Mouse (Mus musculus): ENCODE measurements around the gene Ndufb3. TPM values are rescaled to one million over a fixed set of nuclear protein-coding genes. Genes with fewer than 3 reads are reported as not detected.
"Not testable (repeated sequence)": the region's sequence is repeated elsewhere in the genome, so short reads cannot be mapped to it uniquely, and the experiment has no call there.

Gene Ndufb3
- 82.6 and 93.1 TPM in 2 replicates for polyA plus RNA-seq (2011; ENCODE audit: insufficient read depth, insufficient read length, low replicate concordance, missing spikeins)

- under 1% methylated on average over 41 of the region's 41 CpGs for WGBS
- peaks cover 2% of the 10 kb centered on the region; the same call in 1 of the 2 replicates for H3K4me1 ChIP-seq (ENCODE audit: control insufficient read depth, insufficient read depth, low read length)
- TF ChIP-seq CTCF (IDR thresholded peaks at IDR 0.05; ENCODE audit: control insufficient read depth, insufficient read depth, low read length) (no peak), POLR2A (IDR thresholded peaks at IDR 0.05; ENCODE audit: borderline replicate concordance, control insufficient read depth, low read depth, low read length) (0 out of 2 replicates have a peak, but pooled peaks have one; percentile 39)
- peak within 1 kb of the TSS; percentile 80 for H3K4me3 ChIP-seq (replicated peaks; ENCODE audit: control insufficient read depth, low read depth, low read length)
- peak within 1 kb of the TSS; percentile 9; the same call in 1 of the 2 replicates for H3K27ac ChIP-seq (ENCODE audit: control insufficient read depth, insufficient read depth, low read depth, low read length, poor library complexity)
These were observed at the start of gene Ndufb3, which contains the start of gene Fam126b for GRCm38 (mm10) chr1:58586171-58586997. TSS of gene Ndufb3 (plus strand) at chr1:58586384. TSS of gene Fam126b (minus strand) at chr1:58586323.

GRCm38 (mm10) chr1:58541386-58541785, 44.8 kb upstream of the Ndufb3 start:
- TF ChIP-seq CTCF (IDR thresholded peaks at IDR 0.05; ENCODE audit: control insufficient read depth, insufficient read depth, low read length) (no peak), POLR2A (IDR thresholded peaks at IDR 0.05; ENCODE audit: borderline replicate concordance, control insufficient read depth, low read depth, low read length) (no peak)
- 56% methylated on average over 1 of the region's 1 CpGs for WGBS

GRCm38 (mm10) chr1:58560370-58560769, 25.8 kb upstream of the Ndufb3 start:
- H3K4me3 ChIP-seq (replicated peaks; ENCODE audit: control insufficient read depth, low read depth, low read length); H3K4me1 ChIP-seq (ENCODE audit: control insufficient read depth, insufficient read depth, low read length); H3K27ac ChIP-seq (ENCODE audit: control insufficient read depth, insufficient read depth, low read depth, low read length, poor library complexity): not testable (repeated sequence)
- 87% methylated on average over 6 of the region's 6 CpGs for WGBS

More at GRCm38 (mm10) chr1:58541386-58541785, 44.8 kb upstream of the Ndufb3 start:
- Histone ChIP-seq H3K4me3 (replicated peaks; ENCODE audit: control insufficient read depth, low read depth, low read length) (no peak overlapping the region), H3K4me1 (ENCODE audit: control insufficient read depth, insufficient read depth, low read length) (no peaks in the 10 kb centered on the region), H3K27ac (ENCODE audit: control insufficient read depth, insufficient read depth, low read depth, low read length, poor library complexity) (no peak overlapping the region)

- H3K27ac ChIP-seq (ENCODE audit: control insufficient read depth, insufficient read depth, low read depth, low read length, poor library complexity): no peak overlapping the region
- WGBS: 67% methylated on average over 1 of the region's 1 CpGs
- TF ChIP-seq POLR2A (IDR thresholded peaks at IDR 0.05; ENCODE audit: borderline replicate concordance, control insufficient read depth, low read depth, low read length): no peak
- TF ChIP-seq CTCF (IDR thresholded peaks at IDR 0.05; ENCODE audit: control insufficient read depth, insufficient read depth, low read length): 0 out of 2 replicates have a peak, but pooled peaks have one; percentile 17
- H3K4me3 ChIP-seq (replicated peaks; ENCODE audit: control insufficient read depth, low read depth, low read length): no peak overlapping the region
- H3K4me1 ChIP-seq (ENCODE audit: control insufficient read depth, insufficient read depth, low read length): no peaks in the 10 kb centered on the region
These were observed 23.7 kb upstream of the Ndufb3 start for GRCm38 (mm10) chr1:58562455-58562854.

- no peak overlapping the region for H3K4me3 ChIP-seq (replicated peaks; ENCODE audit: control insufficient read depth, low read depth, low read length)
- no peak for TF ChIP-seq POLR2A (IDR thresholded peaks at IDR 0.05; ENCODE audit: borderline replicate concordance, control insufficient read depth, low read depth, low read length)
- H3K4me1 ChIP-seq (ENCODE audit: control insufficient read depth, insufficient read depth, low read length): no peaks in the 10 kb centered on the region
- 89% methylated on average over 5 of the region's 5 CpGs for WGBS
- H3K27ac ChIP-seq (ENCODE audit: control insufficient read depth, insufficient read depth, low read depth, low read length, poor library complexity): no peak overlapping the region
These were observed 21.2 kb upstream of the Ndufb3 start for GRCm38 (mm10) chr1:58564981-58565380.

GRCm38 (mm10) chr1:58566621-58567020, 19.6 kb upstream of the Ndufb3 start:
- Histone ChIP-seq H3K4me3 (replicated peaks; ENCODE audit: control insufficient read depth, low read depth, low read length) (no peak overlapping the region), H3K27ac (ENCODE audit: control insufficient read depth, insufficient read depth, low read depth, low read length, poor library complexity) (no peak overlapping the region), H3K4me1 (ENCODE audit: control insufficient read depth, insufficient read depth, low read length) (no peaks in the 10 kb centered on the region)
- no peak for TF ChIP-seq POLR2A (IDR thresholded peaks at IDR 0.05; ENCODE audit: borderline replicate concordance, control insufficient read depth, low read depth, low read length)

- no peak overlapping the region for H3K27ac ChIP-seq (ENCODE audit: control insufficient read depth, insufficient read depth, low read depth, low read length, poor library complexity)
- H3K4me3 ChIP-seq (replicated peaks; ENCODE audit: control insufficient read depth, low read depth, low read length): no peak overlapping the region
- no peak for TF ChIP-seq POLR2A (IDR thresholded peaks at IDR 0.05; ENCODE audit: borderline replicate concordance, control insufficient read depth, low read depth, low read length)
- no peak for TF ChIP-seq CTCF (IDR thresholded peaks at IDR 0.05; ENCODE audit: control insufficient read depth, insufficient read depth, low read length)
- H3K4me1 ChIP-seq (ENCODE audit: control insufficient read depth, insufficient read depth, low read length): no peaks in the 10 kb centered on the region
These were observed 17.6 kb upstream of the Ndufb3 start for GRCm38 (mm10) chr1:58568456-58569130.

GRCm38 (mm10) chr1:58570437-58570836, 15.7 kb upstream of the Ndufb3 start:
- Histone ChIP-seq H3K4me1 (ENCODE audit: control insufficient read depth, insufficient read depth, low read length) (no peaks in the 10 kb centered on the region; the same call in 1 of the 2 replicates), H3K4me3 (replicated peaks; ENCODE audit: control insufficient read depth, low read depth, low read length) (no peak overlapping the region), H3K27ac (ENCODE audit: control insufficient read depth, insufficient read depth, low read depth, low read length, poor library complexity) (no peak overlapping the region)
- 75% methylated on average over 4 of the region's 4 CpGs for WGBS
- TF ChIP-seq POLR2A (IDR thresholded peaks at IDR 0.05; ENCODE audit: borderline replicate concordance, control insufficient read depth, low read depth, low read length) (no peak), CTCF (IDR thresholded peaks at IDR 0.05; ENCODE audit: control insufficient read depth, insufficient read depth, low read length) (no peak)

Data from bone marrow, adult 2 months (tissue).